Mouse (Mus musculus) kidney, postnatal 25 days (tissue): ENCODE measurements around the gene Hspa12b.

Experiments used
- DNase-seq, 2 experiments: peaks; one replicate each; pipeline ENCODE4 v3.0.0; 2021; ENCODE audit warnings: mixed read lengths in 2 of 2

Hspa12b gene

GRCm38 (mm10) chr2:131149254-131149578 lies 22.1 kb downstream of the Hspa12b start:
- no peak for DNase-seq

GRCm38 (mm10) chr2:131152166-131152730 lies 25.2 kb downstream of the Hspa12b start:
- peak in 1 of 2 experiments; percentile 14 for DNase-seq

GRCm38 (mm10) chr2:131154036-131154435 lies 27.0 kb downstream of the Hspa12b start:
- DNase-seq: no peak

- DNase-seq: no peak
These were observed 29.9 kb downstream of the Hspa12b start for GRCm38 (mm10) chr2:131156987-131157386.

GRCm38 (mm10) chr2:131159491-131159910 lies 32.4 kb downstream of the Hspa12b start:
- peak in 1 of 2 experiments; percentile 62 for DNase-seq

GRCm38 (mm10) chr2:131159938-131160581 lies 33.0 kb downstream of the Hspa12b start, which contains the start of gene 1700037H04Rik:
1700037H04Rik (minus strand) TSS chr2:131160081.
- DNase-seq: peak; percentile 99

GRCm38 (mm10) chr2:131160671-131161111 lies 33.6 kb downstream of the Hspa12b start:
- DNase-seq: peak; percentile 40 to 48

- peak; percentile 66 to 82 for DNase-seq
These were observed 36.8 kb downstream of the Hspa12b start for GRCm38 (mm10) chr2:131163924-131164323.

GRCm38 (mm10) chr2:131166172-131166571 lies 39.1 kb downstream of the Hspa12b start:
- peak in 1 of 2 experiments; percentile 58 for DNase-seq

GRCm38 (mm10) chr2:131167984-131168383 lies 40.9 kb downstream of the Hspa12b start:
- no peak for DNase-seq

- no peak for DNase-seq
These were observed 41.8 kb downstream of the Hspa12b start for GRCm38 (mm10) chr2:131168914-131169313.

- no peak for DNase-seq
These were observed 43.9 kb downstream of the Hspa12b start for GRCm38 (mm10) chr2:131170936-131171335.

- DNase-seq: peak; percentile 79 to 89
These were observed 44.5 kb downstream of the Hspa12b start for GRCm38 (mm10) chr2:131171401-131172104.

- no peak for DNase-seq
These were observed 45.2 kb downstream of the Hspa12b start for GRCm38 (mm10) chr2:131172322-131172721.

- DNase-seq: peak; percentile 72 to 74
These were observed 47.6 kb downstream of the Hspa12b start for GRCm38 (mm10) chr2:131174700-131175099.

- no peak for DNase-seq
These were observed 48.3 kb downstream of the Hspa12b start for GRCm38 (mm10) chr2:131175286-131175944.

GRCm38 (mm10) chr2:131175945-131176309 lies 48.8 kb downstream of the Hspa12b start:
- peak in 1 of 2 experiments; percentile 50 for DNase-seq

GRCm38 (mm10) chr2:131176491-131176890 lies 49.4 kb downstream of the Hspa12b start:
- peak; percentile 84 to 93 for DNase-seq

GRCm38 (mm10) chr2:131177932-131178331 lies 50.9 kb downstream of the Hspa12b start:
- DNase-seq: peak in 1 of 2 experiments; percentile 23

- peak; percentile 30 to 69 for DNase-seq
These were observed 51.8 kb downstream of the Hspa12b start for GRCm38 (mm10) chr2:131178828-131179245.

GRCm38 (mm10) chr2:131179246-131179886 lies 52.3 kb downstream of the Hspa12b start:
- DNase-seq: peak; percentile 59 to 85

- peak; percentile 84 to 91 for DNase-seq
These were observed 53.0 kb downstream of the Hspa12b start, which contains the start of gene Cenpb for GRCm38 (mm10) chr2:131179990-131180587. Cenpb (minus strand) TSS chr2:131180067.
